Mouse (Mus musculus): ENCODE data around the gene Rab3ip.

Rab3ip gene

GRCm38 (mm10) chr10:116950009-116950769 lies at the start of gene Rab3ip:
Gene Rab3ip, minus strand, starts transcription at chr10:116950769.
- DNase-seq, result peak; percentile 91

- no peak for DNase-seq
These were observed 48.3 kb upstream of the Rab3ip start for GRCm38 (mm10) chr10:116998716-116999455.

GRCm38 (mm10) chr10:116996236-116996600 lies 45.6 kb upstream of the Rab3ip start:
- no peak for DNase-seq

GRCm38 (mm10) chr10:116995584-116996235 lies 45.1 kb upstream of the Rab3ip start:
- no peak for DNase-seq

GRCm38 (mm10) chr10:116995162-116995561 lies 44.6 kb upstream of the Rab3ip start:
- DNase-seq, result no peak

- no peak for DNase-seq
These were observed 43.4 kb upstream of the Rab3ip start for GRCm38 (mm10) chr10:116993971-116994370.

- no peak for DNase-seq
These were observed 35.9 kb upstream of the Rab3ip start, which contains the start of gene Best3 for GRCm38 (mm10) chr10:116986264-116987082. Gene Best3, plus strand, starts transcription at chr10:116986314.

GRCm38 (mm10) chr10:116984836-116985235 lies 34.3 kb upstream of the Rab3ip start:
- no peak for DNase-seq

GRCm38 (mm10) chr10:116982526-116982925 lies 32.0 kb upstream of the Rab3ip start:
- DNase-seq, result no peak

GRCm38 (mm10) chr10:116980888-116981287 lies 30.3 kb upstream of the Rab3ip start:
- DNase-seq, result no peak

GRCm38 (mm10) chr10:116980273-116980672 lies 29.7 kb upstream of the Rab3ip start:
- DNase-seq, result no peak

- no peak for DNase-seq
These were observed 28.3 kb upstream of the Rab3ip start for GRCm38 (mm10) chr10:116978841-116979240.

GRCm38 (mm10) chr10:116977858-116978257 lies 27.3 kb upstream of the Rab3ip start:
- no peak for DNase-seq

- DNase-seq, result no peak
These were observed 26.9 kb upstream of the Rab3ip start for GRCm38 (mm10) chr10:116977455-116977854.

- DNase-seq, result no peak
These were observed 21.9 kb upstream of the Rab3ip start, which contains the start of gene Gm10271 for GRCm38 (mm10) chr10:116972509-116972908. Gene Gm10271, minus strand, starts transcription at chr10:116972609.

- no peak for DNase-seq
These were observed 18.2 kb upstream of the Rab3ip start for GRCm38 (mm10) chr10:116968741-116969140.

GRCm38 (mm10) chr10:116966065-116966464 lies 15.5 kb upstream of the Rab3ip start:
- no peak for DNase-seq

GRCm38 (mm10) chr10:116965297-116965696 lies 14.7 kb upstream of the Rab3ip start:
- no peak for DNase-seq

- no peak for DNase-seq
These were observed 14.0 kb upstream of the Rab3ip start for GRCm38 (mm10) chr10:116964571-116964970.

GRCm38 (mm10) chr10:116964084-116964483 lies 13.5 kb upstream of the Rab3ip start:
- DNase-seq, result no peak

GRCm38 (mm10) chr10:116962803-116963202 lies 12.2 kb upstream of the Rab3ip start:
- DNase-seq, result no peak

GRCm38 (mm10) chr10:116962152-116962551 lies 11.6 kb upstream of the Rab3ip start:
- DNase-seq, result no peak

Data from right cerebral cortex, postnatal 25 days (tissue).